Mouse (Mus musculus) neural tube, embryonic 12.5 days (tissue): ENCODE results near the gene Zfp566. TPM values are rescaled to one million over a fixed set of nuclear protein-coding genes. Genes with fewer than 3 reads are reported as not detected.

ENCODE experiments used
- ATAC-seq: fragments of 200-750 bp; cut with Nextera tagmentation; 2 replicates; pipeline ENCODE4 v1.8.0; 2017; ENCODE audit warnings: low read depth, mild to moderate bottlenecking, moderate TSS enrichment, moderate library complexity; ENCODE audit not compliant: low FRiP score
- H3K27ac ChIP-seq: fragments of 300-500 bp; sonication (generic); 2 replicates; pipeline ENCODE4 v1.5.1; 2016
- H3K27me3 ChIP-seq: fragments of 300-500 bp; sonication (generic); replicated peaks from 2 replicates; pipeline ENCODE4 v1.6.1; 2016; ENCODE audit warnings: mild to moderate bottlenecking
- H3K36me3 ChIP-seq: fragments of 300-500 bp; sonication (generic); 2 replicates; pipeline ENCODE4 v1.6.1; 2016; ENCODE audit warnings: mild to moderate bottlenecking
- H3K4me1 ChIP-seq: fragments of 300-500 bp; sonication (generic); 2 replicates; pipeline ENCODE4 v1.6.1; 2016
- H3K4me2 ChIP-seq: fragments of 300-500 bp; sonication (generic); replicated peaks from 2 replicates; pipeline ENCODE4 v1.6.1; 2016; ENCODE audit warnings: mild to moderate bottlenecking
- H3K4me3 ChIP-seq: fragments of 300-500 bp; sonication (generic); 2 replicates; pipeline ENCODE4 v1.5.1; 2016
- H3K9ac ChIP-seq: fragments of 300-500 bp; sonication (generic); 2 replicates; pipeline ENCODE4 v1.6.1; 2016; ENCODE audit warnings: mild to moderate bottlenecking
- H3K9me3 ChIP-seq: fragments of 300-500 bp; sonication (generic); 2 replicates; pipeline ENCODE4 v1.6.1; 2016; ENCODE audit warnings: mild to moderate bottlenecking
- WGBS: fragments of 180-500 bp; shearing (Covaris S2); methylation state at CpG from one replicate; pipeline ENCODE4 v1.1.7; 2016; 5-methylcytosine and 5-hydroxymethylcytosine counted together
- microRNA-seq: library from miRNA; unstranded; fragments of <30 nt; microRNA quantifications from one replicate; pipeline ENCODE4, GENCODE M21; 2017
- polyA plus RNA-seq: library from polyadenylated mRNA; unstranded; fragments of >200 nt; fragmentation: Nextera tagmentation; extraction: Ambion mirVana; gene quantifications from 2 replicates; pipeline ENCODE4 v1.2.1, GENCODE M21; 2016

The Zfp566 gene
- polyA plus RNA-seq, 1 experiment from 2014 or later: 14.2 TPM

DNA sequence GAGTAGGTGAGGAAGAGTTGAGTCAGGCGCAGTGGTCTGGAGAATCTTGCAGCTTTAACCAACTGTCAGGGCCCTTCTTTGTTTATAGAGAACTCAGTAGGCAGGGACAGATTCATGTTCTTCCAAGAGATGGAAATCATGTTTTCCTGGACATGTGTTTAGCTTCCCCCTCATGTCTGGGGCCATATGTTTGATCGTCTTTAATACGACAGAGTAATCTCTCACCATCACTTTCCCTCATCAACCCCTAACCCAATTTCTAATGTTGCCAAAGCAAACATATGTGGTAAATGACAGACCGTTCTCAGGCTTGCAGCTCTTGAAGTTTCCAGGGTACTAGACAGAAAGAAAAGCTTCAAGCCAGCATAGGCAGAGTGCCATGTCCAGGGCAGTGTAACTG lies 42.2 kb downstream of the Zfp566 start:
- Histone ChIP-seq H3K9me3 (no peaks in the 10 kb centered on the region), H3K27me3 (no peaks in the 10 kb centered on the region), H3K27ac (no peak overlapping the region), H3K4me1 (peaks cover 10% of the 10 kb centered on the region), H3K4me2 (no peak overlapping the region), H3K36me3 (peaks cover 4% of the 10 kb centered on the region; the same call in 1 of the 2 replicates), H3K4me3 (no peak overlapping the region), H3K9ac (no peak overlapping the region)
- 95% methylated on average over 4 of the region's 4 CpGs for WGBS
- no peak for ATAC-seq

DNA sequence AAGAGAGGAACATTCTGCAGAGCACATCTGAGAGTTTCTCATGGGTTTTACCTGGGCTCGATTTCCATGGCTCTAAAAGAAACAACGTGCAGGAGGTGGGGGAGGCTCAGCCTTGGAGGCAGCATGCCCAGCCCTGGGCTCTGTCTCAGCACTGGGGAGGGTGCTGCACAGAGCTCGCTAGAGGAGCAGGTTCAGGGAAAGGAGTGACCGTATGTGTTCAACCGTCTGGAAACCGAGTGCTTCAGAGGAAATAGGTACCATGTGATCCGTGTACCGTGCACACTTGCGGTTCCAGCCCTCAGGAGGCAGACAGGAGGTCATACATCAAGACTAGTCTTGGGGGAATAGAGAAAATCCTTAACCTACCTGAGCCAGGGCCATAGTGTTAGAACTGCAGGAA lies 46.0 kb downstream of the Zfp566 start:
- ATAC-seq: no peak
- H3K4me1 ChIP-seq: no peaks in the 10 kb centered on the region
- no peak overlapping the region for H3K4me2 ChIP-seq
- no peak overlapping the region for H3K27ac ChIP-seq
- H3K9me3 ChIP-seq: no peaks in the 10 kb centered on the region
- WGBS: 64% methylated on average over 9 of the region's 9 CpGs
- H3K27me3 ChIP-seq: no peaks in the 10 kb centered on the region
- no peak overlapping the region for H3K9ac ChIP-seq
- no peak overlapping the region for H3K4me3 ChIP-seq
- peaks cover 7% of the 10 kb centered on the region for H3K36me3 ChIP-seq

DNA sequence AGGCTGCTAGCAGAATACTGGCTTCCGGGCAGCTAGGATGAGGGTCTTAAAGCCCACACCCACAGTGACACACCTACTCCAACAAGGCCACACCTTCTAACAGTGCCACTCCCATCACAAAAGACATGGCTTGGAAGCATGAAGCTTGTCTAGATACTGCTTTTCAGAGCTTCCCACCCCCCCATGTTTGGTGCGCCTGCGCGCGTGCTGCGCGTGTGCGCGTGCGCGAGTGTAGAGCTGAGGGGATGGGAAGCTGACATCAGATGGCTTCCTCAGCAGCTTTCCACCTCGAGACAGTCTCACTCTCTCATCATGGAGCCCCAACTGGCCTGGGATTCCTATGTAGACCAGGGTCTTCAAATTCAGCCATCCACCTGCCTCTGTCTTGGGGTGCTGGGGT lies 56.0 kb downstream of the Zfp566 start:
- Histone ChIP-seq H3K36me3 (peaks cover 19% of the 10 kb centered on the region), H3K9ac (no peak overlapping the region), H3K4me3 (no peak overlapping the region), H3K4me1 (no peaks in the 10 kb centered on the region), H3K27ac (no peak overlapping the region), H3K4me2 (no peak overlapping the region), H3K27me3 (no peaks in the 10 kb centered on the region), H3K9me3 (no peaks in the 10 kb centered on the region)
- ATAC-seq: no peak
- WGBS: 96% methylated on average over 12 of the region's 12 CpGs

DNA sequence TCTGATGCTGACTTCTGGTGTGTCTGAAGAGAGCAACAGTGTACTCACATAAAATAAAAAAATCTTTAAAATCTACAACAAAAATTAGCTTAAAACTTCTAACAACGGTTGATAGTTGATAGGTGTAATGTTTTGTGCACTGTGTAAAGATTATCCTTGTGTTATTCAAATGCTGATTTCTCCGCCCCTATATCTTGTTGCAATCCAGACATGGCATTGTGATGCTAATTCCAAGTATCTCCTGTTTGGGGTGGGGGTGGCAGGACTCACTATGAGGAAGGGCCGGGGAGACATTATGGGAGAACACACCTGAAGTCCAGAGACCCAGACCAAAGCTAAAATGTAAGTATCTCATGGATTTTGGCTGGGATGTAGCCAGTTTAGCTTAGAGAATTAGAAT lies 58.9 kb downstream of the Zfp566 start:
- no peak overlapping the region for H3K27ac ChIP-seq
- no peak overlapping the region for H3K4me2 ChIP-seq
- no peaks in the 10 kb centered on the region for H3K9me3 ChIP-seq
- H3K27me3 ChIP-seq: no peaks in the 10 kb centered on the region
- H3K4me3 ChIP-seq: no peak overlapping the region
- H3K9ac ChIP-seq: no peak overlapping the region
- no peak for ATAC-seq
- H3K36me3 ChIP-seq: peaks cover 13% of the 10 kb centered on the region
- H3K4me1 ChIP-seq: no peaks in the 10 kb centered on the region
- WGBS: 81% methylated on average over 3 of the region's 3 CpGs

DNA sequence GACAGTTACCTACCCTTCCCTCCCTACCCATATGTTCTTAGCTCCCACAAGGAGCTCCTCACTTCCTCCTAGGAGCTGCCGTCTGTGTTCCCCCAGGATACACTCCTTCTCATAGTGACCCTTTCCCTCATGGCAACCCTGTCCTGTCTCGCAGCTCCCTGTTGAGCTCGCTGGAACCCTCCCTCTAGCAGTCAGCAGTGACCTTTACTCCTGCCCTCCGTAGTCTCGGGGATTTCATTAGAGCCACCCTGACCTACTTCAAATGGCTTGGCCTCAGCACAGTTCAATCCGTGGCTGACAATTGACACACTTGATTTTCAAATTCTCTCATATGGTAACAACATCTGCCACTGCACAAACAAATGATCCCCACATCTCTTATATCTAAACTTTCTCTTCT lies 59.6 kb downstream of the Zfp566 start:
- H3K9me3 ChIP-seq: no peaks in the 10 kb centered on the region
- no peak for ATAC-seq

DNA sequence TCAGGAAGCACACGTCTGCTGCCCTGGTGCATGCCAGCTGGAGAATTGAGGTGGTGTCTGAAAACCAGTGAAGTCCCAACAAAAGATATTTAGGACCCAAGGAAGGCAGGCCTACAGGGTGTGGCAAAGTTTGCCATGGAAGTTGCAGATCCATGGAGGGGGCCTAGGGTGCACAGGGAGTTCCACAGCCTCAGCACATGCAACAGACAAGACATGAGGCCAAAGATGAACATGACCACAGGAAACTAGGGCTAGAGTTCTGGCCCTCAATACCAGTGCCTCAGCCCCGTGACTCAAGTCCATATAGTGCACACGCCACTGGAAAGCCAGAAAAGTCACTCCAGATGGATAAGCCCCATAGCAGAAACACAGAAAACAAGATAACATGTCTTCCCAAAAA lies 61.8 kb downstream of the Zfp566 start:
- no peaks in the 10 kb centered on the region for H3K9me3 ChIP-seq
- H3K27me3 ChIP-seq: no peaks in the 10 kb centered on the region
- no peak overlapping the region for H3K4me3 ChIP-seq
- 85% methylated on average over 3 of the region's 3 CpGs for WGBS
- peaks cover 35% of the 10 kb centered on the region for H3K36me3 ChIP-seq
- H3K27ac ChIP-seq: no peak overlapping the region
- no peak overlapping the region for H3K4me2 ChIP-seq
- ATAC-seq: no peak
- H3K4me1 ChIP-seq: no peaks in the 10 kb centered on the region
- H3K9ac ChIP-seq: no peak overlapping the region

More for the DNA sequence above, 59.6 kb downstream of the Zfp566 start:
- Histone ChIP-seq H3K9ac (no peak overlapping the region), H3K4me3 (no peak overlapping the region), H3K36me3 (peaks cover 17% of the 10 kb centered on the region; the same call in 1 of the 2 replicates), H3K27me3 (no peaks in the 10 kb centered on the region), H3K27ac (no peak overlapping the region), H3K4me1 (no peaks in the 10 kb centered on the region), H3K4me2 (no peak overlapping the region)
- 46% methylated on average over 6 of the region's 6 CpGs for WGBS

Small RNA genes within 50 kb of the gene (microRNA-seq; reads per million reads assigned to microRNA genes)
- gene Gm23368: not detected

Other genes starting within 250 kb of the Zfp566 start
- 11.1 and 11.3 TPM in 2 replicates for gene Zfp940, start 236.9 kb downstream of the Zfp566 start, polyA plus RNA-seq
- 12.7 and 13.9 TPM in 2 replicates for gene Zfp420, start 230.5 kb downstream of the Zfp566 start, polyA plus RNA-seq
- gene Zfp27, start 184.0 kb downstream of the Zfp566 start, polyA plus RNA-seq: 14.8 and 16.8 TPM in 2 replicates
- gene Zfp383, start 182.3 kb downstream of the Zfp566 start, polyA plus RNA-seq: 6.1 and 6.5 TPM in 2 replicates
- 13.3 and 13.5 TPM in 2 replicates for gene Zfp74, start 136.4 kb downstream of the Zfp566 start, polyA plus RNA-seq
- 13.8 and 14.1 TPM in 2 replicates for gene Zfp568, start 106.6 kb downstream of the Zfp566 start, polyA plus RNA-seq
- 7.1 and 8.7 TPM in 2 replicates for gene Zfp14, start 39.1 kb downstream of the Zfp566 start, polyA plus RNA-seq
- 8.2 and 10.4 TPM in 2 replicates for gene Zfp82, start 17.6 kb downstream of the Zfp566 start, polyA plus RNA-seq
- 1.4 and 3.1 TPM in 2 replicates for gene Gm26920, start 117 bp downstream of the Zfp566 start, polyA plus RNA-seq
- 107 and 116 TPM in 2 replicates for gene Zfp260, start 4.2 kb upstream of the Zfp566 start, polyA plus RNA-seq
- 11.5 and 12.3 TPM in 2 replicates for gene Zfp382, start 31.4 kb upstream of the Zfp566 start, polyA plus RNA-seq
- 14.6 and 15.6 TPM in 2 replicates for gene Zfp146, start 79.2 kb upstream of the Zfp566 start, polyA plus RNA-seq
- gene Cox7a1, start 93.6 kb upstream of the Zfp566 start, polyA plus RNA-seq: 2.9 and 5.8 TPM in 2 replicates
- gene Capns1, start 108.3 kb upstream of the Zfp566 start, polyA plus RNA-seq: 73.3 and 78.3 TPM in 2 replicates
- gene Polr2i, start 141.4 kb upstream of the Zfp566 start, polyA plus RNA-seq: 156 and 166 TPM in 2 replicates
- 292 and 299 TPM in 2 replicates for gene Tbcb, start 141.7 kb upstream of the Zfp566 start, polyA plus RNA-seq
- not detected in 2 replicates for gene Ovol3, start 145.2 kb upstream of the Zfp566 start, polyA plus RNA-seq
- gene Thap8, start 189.6 kb upstream of the Zfp566 start, polyA plus RNA-seq: 0.52 and 0.78 TPM in 2 replicates
- gene Wdr62, start 189.9 kb upstream of the Zfp566 start, polyA plus RNA-seq: 6.6 and 9.7 TPM in 2 replicates
- 74.3 and 87.2 TPM in 2 replicates for gene Clip3, start 201.2 kb upstream of the Zfp566 start, polyA plus RNA-seq
- gene Alkbh6, start 218.2 kb upstream of the Zfp566 start, polyA plus RNA-seq: 93.4 and 95.9 TPM in 2 replicates
- gene Syne4, start 224.3 kb upstream of the Zfp566 start, polyA plus RNA-seq: 21.8 and 24.3 TPM in 2 replicates
- gene E130208F15Rik, start 231.2 kb upstream of the Zfp566 start, polyA plus RNA-seq: not detected in 2 replicates
- gene Sdhaf1, start 233.4 kb upstream of the Zfp566 start, polyA plus RNA-seq: 25.9 and 26.7 TPM in 2 replicates